Mouse (Mus musculus) 3T3-L1 (cell line): Measurements from ENCODE around the gene Pof1b.

Experiments used
- DNase-seq: peaks from one replicate; pipeline ENCODE4 v3.0.0-alpha.2; 2015; ENCODE audit warnings: low read depth, low spot score

Pof1b gene

DNA sequence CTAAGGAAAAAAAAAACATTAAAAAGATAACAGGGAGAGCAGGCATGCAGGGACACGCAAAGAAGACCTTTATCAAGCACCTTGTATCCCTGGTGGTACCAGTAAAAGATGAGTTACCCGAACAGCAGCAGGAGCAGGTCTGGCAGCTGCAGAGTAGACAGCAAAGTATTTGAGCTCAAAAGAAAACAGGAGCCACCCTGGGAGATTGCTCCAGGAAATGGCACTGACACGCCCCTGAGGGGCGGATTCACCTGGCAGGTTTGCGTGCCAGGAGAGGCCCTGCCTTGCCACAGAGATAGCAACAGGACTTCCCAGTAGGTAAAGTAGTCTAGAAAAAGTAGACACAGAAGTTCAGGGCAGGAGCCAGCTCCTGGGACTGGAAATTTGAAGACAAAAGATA, at the start of gene Pof1b:
Gene Pof1b, minus strand, starts transcription at position 144 of the 400 bp plus-strand sequence.
- DNase-seq = no peak

DNA sequence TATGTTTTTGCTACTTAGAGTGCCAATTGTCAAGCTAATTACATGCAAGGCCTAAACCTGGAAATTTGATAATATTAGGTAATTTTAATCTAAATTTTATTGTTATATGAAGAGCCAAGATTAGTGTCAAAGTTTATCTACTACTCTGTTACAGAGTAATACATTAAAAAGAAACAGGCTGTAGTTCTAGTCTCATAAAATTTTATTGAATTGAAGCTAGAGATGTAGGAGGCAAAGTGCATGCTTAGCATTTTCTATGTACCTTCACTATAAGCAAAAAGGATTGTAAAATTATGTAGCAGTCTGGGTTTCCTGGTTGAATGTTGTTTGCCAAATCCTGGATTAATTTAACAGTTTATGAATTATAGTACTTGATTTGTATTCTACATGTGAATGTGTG, 18.1 kb upstream of the Pof1b start:
- no peak for DNase-seq

DNA sequence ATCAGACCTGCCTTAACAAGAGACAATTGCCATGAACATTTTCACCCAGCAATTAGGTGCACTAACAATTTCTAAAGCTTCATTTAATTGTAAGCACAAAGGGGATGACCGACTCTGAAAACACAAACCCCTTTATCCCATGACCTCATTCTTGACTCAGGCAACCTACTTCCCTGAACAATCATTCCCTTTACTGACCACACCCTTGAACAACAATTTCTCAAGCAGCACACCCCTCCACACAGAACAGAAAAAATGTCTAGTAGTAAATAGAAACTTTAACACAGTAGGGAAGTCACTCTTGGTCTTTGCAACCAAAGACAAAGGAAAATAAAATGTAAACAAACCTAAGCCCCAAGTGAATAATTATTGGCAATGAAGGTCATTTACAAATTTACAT, 4.1 kb downstream of the Pof1b start:
- DNase-seq = no peak

DNA sequence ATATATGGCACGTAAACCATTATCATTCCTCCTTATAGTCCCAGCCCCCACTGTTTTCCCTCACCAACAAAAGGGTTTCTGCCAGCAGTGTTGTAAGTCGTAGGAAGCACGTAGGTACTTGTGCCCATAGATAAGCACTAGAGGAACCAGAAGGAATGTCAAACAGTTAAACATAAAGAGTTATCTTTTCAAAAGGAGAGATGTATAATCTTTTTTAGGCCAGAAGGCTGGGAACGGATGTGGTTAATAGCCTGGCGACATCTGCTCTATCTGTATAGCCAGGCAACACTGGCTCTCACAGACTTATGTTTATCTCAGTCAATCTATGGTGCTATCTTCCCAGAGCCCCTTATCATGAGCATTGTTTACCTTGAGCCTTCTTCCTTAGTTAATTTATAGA, 17.8 kb downstream of the Pof1b start:
- DNase-seq = no peak

DNA sequence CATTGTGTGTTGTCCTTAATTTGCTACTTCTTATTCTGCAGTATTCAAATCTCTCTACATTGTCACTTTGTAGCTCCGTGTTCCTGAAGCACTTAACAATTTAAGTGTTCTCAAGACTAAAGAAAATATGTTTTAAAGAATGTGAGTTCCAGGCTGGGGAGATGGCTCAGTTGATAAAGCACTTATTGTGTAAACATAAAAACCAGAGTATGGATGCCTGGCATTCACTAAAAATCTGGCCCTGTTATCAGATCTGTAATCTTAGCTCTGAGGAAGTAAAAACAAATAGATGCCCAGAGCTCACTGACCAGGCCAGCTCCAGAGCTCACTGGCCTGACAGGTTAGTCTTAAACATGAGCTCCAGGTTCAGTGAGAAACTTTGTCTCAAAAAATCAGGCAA, 22.9 kb downstream of the Pof1b start:
- no peak for DNase-seq

DNA sequence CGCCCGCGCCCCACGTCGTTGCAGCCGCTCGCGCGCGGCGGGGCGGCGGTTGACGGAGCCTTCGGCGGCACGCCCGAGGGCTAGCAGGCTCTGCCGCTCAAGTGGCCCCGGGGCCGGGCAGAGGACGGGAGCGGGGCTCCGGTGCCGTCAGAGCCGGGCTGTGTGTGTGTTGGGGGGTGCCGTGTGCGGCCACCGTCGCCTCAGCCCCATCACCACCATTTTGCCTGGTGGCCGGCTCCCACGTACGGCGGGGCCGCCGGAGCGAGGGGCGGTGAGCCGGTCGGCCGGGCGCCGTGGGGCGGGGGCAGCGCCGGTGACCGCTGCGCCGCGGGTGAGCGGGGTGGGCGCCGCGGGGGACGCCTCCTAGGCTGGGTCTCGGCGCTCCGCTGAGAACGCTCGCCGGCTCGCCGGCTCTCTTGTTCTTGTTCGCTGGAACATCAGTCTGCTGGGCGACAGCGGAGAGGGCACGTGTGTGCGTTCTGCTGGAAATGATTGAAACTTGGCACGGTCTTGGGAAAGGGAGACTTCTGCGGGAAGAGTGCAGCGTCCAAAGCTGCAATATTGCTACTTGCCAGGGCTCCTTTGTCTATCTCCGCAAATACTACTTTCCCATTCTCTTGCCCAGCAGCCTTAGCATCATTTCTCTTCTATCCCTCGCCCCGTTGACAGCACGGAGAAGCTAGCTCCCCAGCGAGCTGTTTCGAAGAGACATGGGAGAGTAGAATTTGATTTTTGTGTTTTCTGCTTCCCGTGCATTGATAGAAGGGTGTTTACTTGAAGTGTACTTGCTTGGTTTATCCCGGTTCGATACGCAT, 96.9 kb downstream of the Pof1b start:
- no peak for DNase-seq

DNA sequence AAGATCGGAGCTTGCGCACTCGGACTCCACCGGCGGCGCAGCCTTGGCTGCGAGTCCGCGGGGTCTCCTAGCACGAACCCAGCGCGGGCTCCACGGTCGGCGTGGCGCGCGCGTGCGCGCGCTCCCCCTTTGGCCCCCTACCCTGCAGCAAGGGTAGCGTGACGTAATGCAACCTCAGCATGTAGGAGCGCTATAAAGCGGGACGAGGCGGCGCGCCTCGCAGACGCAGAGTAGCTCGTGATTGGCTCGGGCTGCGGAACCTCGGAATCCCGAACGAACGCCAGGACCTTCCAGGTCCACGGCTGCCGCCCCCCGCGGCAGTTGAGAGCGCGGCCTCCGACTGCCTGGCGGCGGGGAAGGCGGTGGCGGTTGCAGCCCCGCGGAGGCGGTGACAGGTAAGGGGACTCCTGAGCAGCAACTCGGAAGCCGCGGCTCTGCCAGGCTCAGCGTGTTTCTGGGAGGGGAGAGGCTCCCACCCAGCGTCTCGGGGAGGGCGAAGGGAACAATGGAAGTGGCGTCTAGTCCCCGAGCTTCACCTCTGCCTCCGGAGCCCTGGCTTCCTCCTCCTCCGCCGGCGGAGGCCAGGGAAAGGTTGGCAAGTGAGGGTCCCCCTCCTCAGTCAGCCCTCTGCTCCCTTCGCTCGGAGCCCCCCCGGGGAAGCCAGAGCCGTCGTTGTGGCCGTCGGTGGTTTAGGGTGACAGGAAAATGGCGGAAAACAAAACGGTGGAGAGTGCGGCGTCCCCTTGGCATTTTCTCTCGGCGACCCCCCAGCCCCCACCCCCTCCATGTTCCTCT, 97.7 kb downstream of the Pof1b start, which contains the start of gene Zfp711:
Gene Zfp711, plus strand, starts transcription at position 16 of the 795 bp plus-strand sequence.
- DNase-seq = no peak
